Mouse (Mus musculus) stomach, embryonic 15.5 days (tissue): Measurements from ENCODE around the gene Nipbl. TPM values are rescaled to one million over a fixed set of nuclear protein-coding genes. Genes with fewer than 3 reads are reported as not detected.
"Not testable (repeated sequence)": the region's sequence is repeated elsewhere in the genome, so short reads cannot be mapped to it uniquely, and the experiment has no call there.

ENCODE experiments used
- ATAC-seq: fragments of 200-750 bp; cut with Nextera tagmentation; 2 replicates; pipeline ENCODE4 v1.8.0; 2017; ENCODE audit warnings: low read depth, moderate number of reproducible peaks, moderate TSS enrichment; ENCODE audit not compliant: insufficient read depth, low FRiP score
- H3K27ac ChIP-seq: fragments of 300-500 bp; sonication (generic); 2 replicates; pipeline ENCODE4 v1.5.1; 2015; ENCODE audit warnings: mild to moderate bottlenecking, inconsistent platforms
- H3K27me3 ChIP-seq: fragments of 300-500 bp; sonication (generic); replicated peaks from 2 replicates; pipeline ENCODE4 v1.6.1; 2015; ENCODE audit warnings: inconsistent platforms
- H3K36me3 ChIP-seq: fragments of 300-500 bp; sonication (generic); 2 replicates; pipeline ENCODE4 v1.6.1; 2015; ENCODE audit warnings: inconsistent platforms
- H3K4me1 ChIP-seq: fragments of 300-500 bp; sonication (generic); 2 replicates; pipeline ENCODE4 v1.6.1; 2015; ENCODE audit warnings: inconsistent platforms
- H3K4me2 ChIP-seq: fragments of 300-500 bp; sonication (generic); 2 replicates; pipeline ENCODE4 v1.6.1; 2015; ENCODE audit warnings: mild to moderate bottlenecking, inconsistent platforms
- H3K4me3 ChIP-seq: fragments of 300-500 bp; sonication (generic); replicated peaks from 2 replicates; pipeline ENCODE4 v1.5.1; 2015; ENCODE audit warnings: inconsistent platforms
- H3K9ac ChIP-seq: fragments of 300-500 bp; sonication (generic); 2 replicates; pipeline ENCODE4 v1.6.1; 2015; ENCODE audit warnings: inconsistent platforms
- H3K9me3 ChIP-seq: fragments of 300-500 bp; sonication (generic); 2 replicates; pipeline ENCODE4 v1.6.1; 2016; ENCODE audit warnings: inconsistent platforms
- WGBS: fragments of 180-500 bp; shearing (Covaris S2); methylation state at CpG from one replicate; pipeline ENCODE4 v1.1.7; 2015; 5-methylcytosine and 5-hydroxymethylcytosine counted together
- polyA plus RNA-seq: library from polyadenylated mRNA; unstranded; fragments of >200 nt; fragmentation: Nextera tagmentation; extraction: Ambion mirVana; gene quantifications from 2 replicates; pipeline ENCODE4 v1.2.1, GENCODE M21; 2015

Gene Nipbl
- 16.2 and 16.6 TPM in 2 replicates for polyA plus RNA-seq

- H3K36me3 ChIP-seq: no peaks in the 10 kb centered on the region
- 0 out of 2 replicates have a peak, but pooled peaks cover 8% of the 10 kb centered on the region for H3K4me1 ChIP-seq
- peak within 1 kb of the TSS; percentile 87 for H3K9ac ChIP-seq
- no peaks in the 10 kb centered on the region for H3K27me3 ChIP-seq
- peak within 1 kb of the TSS; percentile 95 for H3K4me2 ChIP-seq
- peak within 1 kb of the TSS; percentile 89 for H3K4me3 ChIP-seq
- no peaks in the 10 kb centered on the region for H3K9me3 ChIP-seq
- ATAC-seq: peak; percentile 84
- WGBS: under 1% methylated on average over 77 of the region's 102 CpGs
- H3K27ac ChIP-seq: peak within 1 kb of the TSS; percentile 100
Measured at GRCm38 (mm10) chr15:8443926-8444889, at the start of gene Nipbl. Gene Nipbl (minus strand): TSS chr15:8444463.

GRCm38 (mm10) chr15:8485261-8485660 is 41.0 kb upstream of the Nipbl start:
- no peaks in the 10 kb centered on the region for H3K4me1 ChIP-seq
- no peaks in the 10 kb centered on the region for H3K36me3 ChIP-seq
- H3K4me2 ChIP-seq: no peak overlapping the region
- ATAC-seq: no peak
- WGBS: 72% methylated on average over 6 of the region's 6 CpGs
- H3K4me3 ChIP-seq: no peak overlapping the region
- H3K27ac ChIP-seq: no peak overlapping the region
- no peak overlapping the region for H3K9ac ChIP-seq
- H3K27me3 ChIP-seq: no peaks in the 10 kb centered on the region
- no peaks in the 10 kb centered on the region for H3K9me3 ChIP-seq

GRCm38 (mm10) chr15:8469006-8469575 is 24.8 kb upstream of the Nipbl start:
- no peaks in the 10 kb centered on the region for H3K27me3 ChIP-seq
- no peak overlapping the region for H3K4me2 ChIP-seq
- H3K4me3 ChIP-seq: no peak overlapping the region
- no peaks in the 10 kb centered on the region for H3K9me3 ChIP-seq
- no peaks in the 10 kb centered on the region for H3K36me3 ChIP-seq
- 46% methylated on average over 4 of the region's 4 CpGs for WGBS
- no peak overlapping the region for H3K9ac ChIP-seq
- no peaks in the 10 kb centered on the region for H3K4me1 ChIP-seq
- no peak overlapping the region for H3K27ac ChIP-seq
- peak; percentile 84 for ATAC-seq

GRCm38 (mm10) chr15:8463521-8463920 is 19.3 kb upstream of the Nipbl start:
- no peak for ATAC-seq
- H3K27me3 ChIP-seq: no peaks in the 10 kb centered on the region
- no peak overlapping the region for H3K4me3 ChIP-seq
- H3K4me2 ChIP-seq: no peak overlapping the region
- H3K9ac ChIP-seq: no peak overlapping the region
- no peaks in the 10 kb centered on the region for H3K4me1 ChIP-seq
- H3K9me3 ChIP-seq: no peaks in the 10 kb centered on the region
- WGBS: 89% methylated on average over 1 of the region's 1 CpGs
- H3K36me3 ChIP-seq: no peaks in the 10 kb centered on the region
- H3K27ac ChIP-seq: no peak overlapping the region

- no peaks in the 10 kb centered on the region for H3K36me3 ChIP-seq
- no peaks in the 10 kb centered on the region for H3K4me1 ChIP-seq
- H3K27ac ChIP-seq: no peak overlapping the region
- no peaks in the 10 kb centered on the region for H3K27me3 ChIP-seq
- H3K9me3 ChIP-seq: no peaks in the 10 kb centered on the region
- WGBS: 84% methylated on average over 4 of the region's 4 CpGs
- H3K4me2 ChIP-seq: no peak overlapping the region
- no peak for ATAC-seq
- H3K4me3 ChIP-seq: no peak overlapping the region
- no peak overlapping the region for H3K9ac ChIP-seq
Measured at GRCm38 (mm10) chr15:8462780-8463179, 18.5 kb upstream of the Nipbl start.

- H3K36me3 ChIP-seq: no peaks in the 10 kb centered on the region
- H3K9ac ChIP-seq: no peak overlapping the region
- no peaks in the 10 kb centered on the region for H3K9me3 ChIP-seq
- H3K4me3 ChIP-seq: no peak overlapping the region
- H3K4me2 ChIP-seq: no peak overlapping the region
- H3K27ac ChIP-seq: no peak overlapping the region
- H3K27me3 ChIP-seq: no peaks in the 10 kb centered on the region
- H3K4me1 ChIP-seq: no peaks in the 10 kb centered on the region
- no peak for ATAC-seq
- WGBS: 64% methylated on average over 2 of the region's 2 CpGs
Measured at GRCm38 (mm10) chr15:8460871-8461270, 16.6 kb upstream of the Nipbl start.

GRCm38 (mm10) chr15:8459979-8460378 is 15.7 kb upstream of the Nipbl start:
- no peak for ATAC-seq
- Histone ChIP-seq H3K4me1 (no peaks in the 10 kb centered on the region), H3K36me3 (no peaks in the 10 kb centered on the region), H3K9ac (no peak overlapping the region), H3K27me3 (no peaks in the 10 kb centered on the region), H3K9me3 (no peaks in the 10 kb centered on the region), H3K4me3 (no peak overlapping the region), H3K4me2 (no peak overlapping the region), H3K27ac (no peak overlapping the region)
- 77% methylated on average over 2 of the region's 2 CpGs for WGBS

GRCm38 (mm10) chr15:8456223-8456622 is 12.0 kb upstream of the Nipbl start:
- H3K36me3 ChIP-seq, H3K9ac ChIP-seq, H3K27ac ChIP-seq, H3K27me3 ChIP-seq, ATAC-seq, H3K4me2 ChIP-seq, H3K4me1 ChIP-seq, H3K4me3 ChIP-seq, H3K9me3 ChIP-seq: not testable (repeated sequence)
- WGBS: 78% methylated on average over 2 of the region's 2 CpGs

- H3K9me3 ChIP-seq: no peaks in the 10 kb centered on the region
- no peaks in the 10 kb centered on the region for H3K27me3 ChIP-seq
- H3K4me1 ChIP-seq: no peaks in the 10 kb centered on the region
- ATAC-seq: no peak
- H3K36me3 ChIP-seq: no peaks in the 10 kb centered on the region
- H3K4me3 ChIP-seq: no peak overlapping the region
- no peak overlapping the region for H3K27ac ChIP-seq
- no peak overlapping the region for H3K4me2 ChIP-seq
- 83% methylated on average over 2 of the region's 2 CpGs for WGBS
- no peak overlapping the region for H3K9ac ChIP-seq
Measured at GRCm38 (mm10) chr15:8455486-8455885, 11.2 kb upstream of the Nipbl start.

- no peak overlapping the region for H3K27ac ChIP-seq
- H3K27me3 ChIP-seq: no peaks in the 10 kb centered on the region
- no peak overlapping the region for H3K4me3 ChIP-seq
- H3K36me3 ChIP-seq: no peaks in the 10 kb centered on the region
- H3K9ac ChIP-seq: no peak overlapping the region
- no peaks in the 10 kb centered on the region for H3K9me3 ChIP-seq
- ATAC-seq: no peak
- H3K4me1 ChIP-seq: 0 out of 2 replicates have a peak, but pooled peaks cover 5% of the 10 kb centered on the region
- H3K4me2 ChIP-seq: no peak overlapping the region
- WGBS: 41% methylated on average over 3 of the region's 3 CpGs
Measured at GRCm38 (mm10) chr15:8451071-8451470, 6.8 kb upstream of the Nipbl start.

GRCm38 (mm10) chr15:8447193-8447767 is 3.0 kb upstream of the Nipbl start:
- Histone ChIP-seq H3K27ac (no peak overlapping the region), H3K4me3 (no peak overlapping the region), H3K36me3 (no peaks in the 10 kb centered on the region), H3K4me1 (0 out of 2 replicates have a peak, but pooled peaks cover 8% of the 10 kb centered on the region), H3K27me3 (no peaks in the 10 kb centered on the region), H3K4me2 (peak overlapping the region; percentile 21; the same call in 1 of the 2 replicates), H3K9ac (no peak overlapping the region), H3K9me3 (no peaks in the 10 kb centered on the region)
- no peak for ATAC-seq
- WGBS: 54% methylated on average over 8 of the region's 8 CpGs

- Histone ChIP-seq H3K27ac (peak overlapping the region; percentile 100), H3K9ac (0 out of 2 replicates have a peak overlapping the region, but pooled peaks have one; percentile 25), H3K27me3 (no peaks in the 10 kb centered on the region), H3K4me3 (peak overlapping the region; percentile 89), H3K9me3 (no peaks in the 10 kb centered on the region), H3K36me3 (no peaks in the 10 kb centered on the region), H3K4me2 (peak overlapping the region; percentile 95), H3K4me1 (0 out of 2 replicates have a peak, but pooled peaks cover 8% of the 10 kb centered on the region)
- ATAC-seq: no peak
- WGBS: 3% methylated on average over 6 of the region's 6 CpGs
Measured at GRCm38 (mm10) chr15:8446435-8446834, 2.2 kb upstream of the Nipbl start.
